Mouse (Mus musculus) C2C12 (cell line): ENCODE measurements at regions not wholly inside any gene's neighbourhood (a gene's known extent, or its start where the extent isn't known, plus 50 kb on each side); places are given as distances from the start of the nearest gene placed in this dataset.
"Not testable (repeated sequence)": the region's sequence is repeated elsewhere in the genome, so short reads cannot be mapped to it uniquely, and the experiment has no call there.

Experiments used
- CTCF ChIP-seq: IDR thresholded peaks from one replicate; pipeline ENCODE4 v1.5.1; 2011; ENCODE audit not compliant: control insufficient read depth, insufficient read depth, insufficient read length
- MYOD1 ChIP-seq: IDR thresholded peaks from one replicate; pipeline ENCODE4 v1.6.1; 2011; ENCODE audit warnings: low read depth; ENCODE audit not compliant: control insufficient read depth, insufficient read length
- USF1 ChIP-seq: IDR thresholded peaks from one replicate; pipeline ENCODE4 v1.6.1; 2011; ENCODE audit warnings: low read depth, mild to moderate bottlenecking, control low read depth, moderate library complexity

DNA sequence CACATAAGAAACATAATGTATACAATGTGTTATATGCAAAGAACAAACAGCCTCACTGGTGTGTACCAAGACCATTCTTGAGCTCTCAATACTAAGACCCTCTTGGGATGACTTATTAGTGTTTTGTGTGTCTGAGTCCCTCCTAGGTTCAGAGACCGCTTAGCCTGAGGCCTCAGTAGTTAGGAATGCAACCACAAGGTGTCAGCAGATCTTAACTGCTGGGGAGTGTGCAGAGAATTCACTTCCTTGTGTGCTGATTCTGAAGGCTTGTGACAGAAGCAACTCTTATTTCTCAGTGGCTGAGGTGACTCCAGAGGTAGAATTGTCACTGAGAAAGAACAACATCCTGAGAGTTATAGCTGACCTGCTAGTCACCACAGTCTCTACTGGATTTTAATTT, 550.3 kb downstream of the Dad1 start:
- TF ChIP-seq CTCF, USF1, MYOD1: not testable (repeated sequence)
